Mouse (Mus musculus) CH12.LX (cell line): ENCODE measurements around the gene Col8a1. TPM values are rescaled to one million over a fixed set of nuclear protein-coding genes. Genes with fewer than 3 reads are reported as not detected.

Source experiments
- DNase-seq: peaks from one replicate; pipeline ENCODE4 v3.0.0-alpha.2; 2013; ENCODE audit errors: extremely low read depth
- H3K27ac ChIP-seq: 2 replicates; pipeline ENCODE4 v1.5.1; 2012; ENCODE audit warnings: low read depth, mild to moderate bottlenecking, control low read depth, moderate library complexity; ENCODE audit not compliant: insufficient read depth
- H3K27me3 ChIP-seq: replicated peaks from 2 replicates; pipeline ENCODE3; 2012; ENCODE audit warnings: inconsistent platforms
- H3K36me3 ChIP-seq, 2 experiments: replicated peaks in 1 of 2; 2 replicates each; pipeline versions ENCODE3 to v1.6.1; 2012; ENCODE audit warnings: inconsistent platforms in 1 of 2, low read length in 1 of 2, mild to moderate bottlenecking in 1 of 2, mixed read lengths in 1 of 2, moderate library complexity in 1 of 2; ENCODE audit not compliant: control insufficient read depth in 1 of 2, insufficient read depth in 1 of 2
- H3K4me1 ChIP-seq, 2 experiments: 2 replicates each; pipeline ENCODE4 v1.6.1; 2012; ENCODE audit warnings: inconsistent platforms in 1 of 2, moderate library complexity in 1 of 2; ENCODE audit not compliant: insufficient read depth in 2 of 2, control insufficient read depth in 1 of 2
- H3K4me2 ChIP-seq: 2 replicates; pipeline ENCODE4 v1.6.1; 2012; ENCODE audit warnings: low read depth, mild to moderate bottlenecking, control low read depth; ENCODE audit not compliant: poor library complexity, insufficient read depth, severe bottlenecking
- H3K4me3 ChIP-seq, 3 experiments: fragments of 150-350 bp in 1 of 3; sonication (generic) in 1 of 3; replicated peaks in 1 of 3; 2 replicates each; pipeline versions ENCODE3 to v1.5.1; 2011 to 2012; ENCODE audit warnings: low read depth in 2 of 3, low read length in 2 of 3, mild to moderate bottlenecking in 2 of 3, moderate library complexity in 2 of 3, control low read depth in 1 of 3, improper control_type of control experiment in 1 of 3, inconsistent platforms in 1 of 3, mixed read lengths in 1 of 3; ENCODE audit not compliant: poor library complexity in 1 of 3
- H3K79me2 ChIP-seq: replicated peaks from 2 replicates; pipeline ENCODE4 v1.6.1; 2012; ENCODE audit warnings: mild to moderate bottlenecking, moderate library complexity; ENCODE audit not compliant: control insufficient read depth, poor library complexity, insufficient read depth, severe bottlenecking; ENCODE audit errors: extremely low read depth
- H3K9ac ChIP-seq: 2 replicates; pipeline ENCODE4 v1.6.1; 2012; ENCODE audit warnings: low read depth, mild to moderate bottlenecking, control low read depth, moderate library complexity; ENCODE audit not compliant: insufficient read depth
- H3K9me3 ChIP-seq: replicated peaks from 2 replicates; pipeline ENCODE3; 2012; ENCODE audit warnings: low read length, inconsistent platforms, mixed read lengths
- CHD1 ChIP-seq: IDR thresholded peaks from 2 replicates; pipeline ENCODE4 v1.6.1; 2012; ENCODE audit warnings: low read depth, low read length, improper control_type of control experiment, inconsistent platforms
- CTCF ChIP-seq, 2 experiments: IDR thresholded peaks in 1 of 2; conservative IDR thresholded peaks in 1 of 2; 2 replicates each; pipeline ENCODE4 v1.5.1; 2011 to 2012; ENCODE audit warnings: low read depth in 2 of 2, low read length in 2 of 2, improper control_type of control experiment in 1 of 2, inconsistent platforms in 1 of 2, mild to moderate bottlenecking in 1 of 2, moderate library complexity in 1 of 2
- E2F4 ChIP-seq: IDR thresholded peaks from 2 replicates; pipeline ENCODE4 v1.6.1; 2011; ENCODE audit warnings: low read depth, low read length, improper control_type of control experiment; ENCODE audit not compliant: insufficient replicate concordance
- EP300 ChIP-seq: IDR thresholded peaks from 2 replicates; pipeline ENCODE4 v1.6.1; 2011; ENCODE audit warnings: low read length, improper control_type of control experiment
- IRF4 ChIP-seq: IDR thresholded peaks from 2 replicates; pipeline ENCODE4 v1.6.1; 2014; ENCODE audit warnings: low read depth, mild to moderate bottlenecking, inconsistent platforms, low read length, improper control_type of control experiment
- JUN ChIP-seq: IDR thresholded peaks from 2 replicates; pipeline ENCODE4 v1.6.1; 2011; ENCODE audit warnings: low read depth, mild to moderate bottlenecking, low read length, improper control_type of control experiment, moderate library complexity; ENCODE audit not compliant: insufficient read depth
- MAFK ChIP-seq: IDR thresholded peaks from 2 replicates; pipeline ENCODE4 v1.6.1; 2011; ENCODE audit warnings: low read length, improper control_type of control experiment; ENCODE audit not compliant: insufficient replicate concordance
- MAX ChIP-seq: IDR thresholded peaks from 2 replicates; pipeline ENCODE4 v1.6.1; 2011; ENCODE audit warnings: low read length, improper control_type of control experiment
- MAZ ChIP-seq: IDR thresholded peaks from 2 replicates; pipeline ENCODE4 v1.6.1; 2012; ENCODE audit warnings: low read depth, mild to moderate bottlenecking, inconsistent platforms, low read length, improper control_type of control experiment, moderate library complexity
- NELFE ChIP-seq: IDR thresholded peaks from 2 replicates; pipeline ENCODE4 v1.6.1; 2011; ENCODE audit warnings: low read depth, low read length, improper control_type of control experiment
- NRF1 ChIP-seq: IDR thresholded peaks from 2 replicates; pipeline ENCODE4 v1.6.1; 2014; ENCODE audit warnings: low read depth, mild to moderate bottlenecking, inconsistent platforms, low read length, improper control_type of control experiment, moderate library complexity
- POLR2A ChIP-seq: IDR thresholded peaks from 2 replicates; pipeline ENCODE4 v1.6.1; 2011; ENCODE audit warnings: low read depth, mild to moderate bottlenecking, improper control_type of control experiment, low read length
- POLR2AphosphoS2 ChIP-seq: IDR thresholded peaks from 2 replicates; pipeline ENCODE4 v1.6.1; 2011; ENCODE audit warnings: low read depth, low read length, improper control_type of control experiment
- RAD21 ChIP-seq: IDR thresholded peaks from 2 replicates; pipeline ENCODE4 v1.6.1; 2011; ENCODE audit warnings: low read depth, mild to moderate bottlenecking, low read length, improper control_type of control experiment, moderate library complexity
- SIN3A ChIP-seq: IDR thresholded peaks from 2 replicates; pipeline ENCODE4 v1.6.1; 2012; ENCODE audit warnings: low read length, improper control_type of control experiment, inconsistent platforms
- SMC3 ChIP-seq: IDR thresholded peaks from 2 replicates; pipeline ENCODE4 v1.6.1; 2011; ENCODE audit warnings: low read depth, low read length, improper control_type of control experiment
- TBP ChIP-seq: conservative IDR thresholded peaks from 2 replicates; pipeline ENCODE4 v1.6.1; 2011; ENCODE audit warnings: low read depth, low read length, improper control_type of control experiment
- UBTF ChIP-seq: IDR thresholded peaks from 2 replicates; pipeline ENCODE4 v1.6.1; 2012; ENCODE audit warnings: low read depth, mild to moderate bottlenecking, inconsistent platforms, low read length, improper control_type of control experiment, moderate library complexity
- USF1 ChIP-seq: IDR thresholded peaks from 2 replicates; pipeline ENCODE4 v1.6.1; 2014; ENCODE audit warnings: low read depth, mild to moderate bottlenecking, inconsistent platforms, low read length, improper control_type of control experiment
- dilution Hi-C: fragments of 300-500 bp; cut with MboI; formaldehyde crosslinking; loops from 2 replicates; pipeline ENCODE4 v1.14.3; 2020; ENCODE audit warnings: low sequenced_read_pairs; ENCODE audit not compliant: extremely low pct_unique_long_range_greater_than_20kb, extremely low pct_ligation_motif_present
- in situ Hi-C: fragments of 300-500 bp; cut with MboI; formaldehyde crosslinking; loops from 3 replicates; pipeline ENCODE4 v1.14.3; 2019; ENCODE audit warnings: low sequenced_read_pairs, low pct_ligation_motif_present, low pct_unique_long_range_greater_than_20kb, mixed read lengths
- polyA plus RNA-seq: library from polyadenylated mRNA; unstranded; fragments of >175 nt; gene quantifications from 2 replicates; pipeline ENCODE4 v1.2.1, GENCODE M21; 2012; ENCODE audit warnings: low read depth; ENCODE audit not compliant: insufficient read length
- total RNA-seq, 2 experiments: library from RNA; depleted of rRNA; stranded (reverse); fragments of 300-350 nt in 1 of 2; fragments of >200 nt in 1 of 2; gene quantifications; 2 replicates each; pipeline ENCODE4 v1.2.3; 2012 to 2014

Gene Col8a1
- total and polyA plus RNA-seq, 3 experiments: not detected

- dilution Hi-C loops (loop anchor here (25.0 kb wide), 1 partner anchor 364 kb away; the partner anchor contains the start of gene Tbc1d23), in situ Hi-C loops (loop anchor here (10.0 to 25.0 kb wide), 2 partner anchors 496 to 1036 kb away; partner anchors contain the start of gene E330017A01Rik)
- H3K9me3 ChIP-seq: no peaks in the 10 kb centered on the region
Measured at GRCm38 (mm10) chr16:57601031-57601430, 153.5 kb downstream of the Col8a1 start.

GRCm38 (mm10) chr16:57597295-57597957 is 157.1 kb downstream of the Col8a1 start:
- Histone ChIP-seq H3K9me3 (no peaks in the 10 kb centered on the region), H3K79me2 (peaks cover 20% of the 10 kb centered on the region), H3K4me2 (no peak overlapping the region), H3K9ac (no peak overlapping the region), H3K27ac (no peak overlapping the region), H3K36me3 (peaks cover 0 to 20% of the 10 kb centered on the region in 2 experiments), H3K4me3 (no peak overlapping the region), H3K27me3 (no peaks in the 10 kb centered on the region), H3K4me1 (peaks cover 0 to 12% of the 10 kb centered on the region in 2 experiments; a peak in 2 of 4 replicates)
- dilution Hi-C loops (no loop called here), in situ Hi-C loops (no loop called here)
- DNase-seq: no peak
- no peak for TF ChIP-seq TBP
- no peak for TF ChIP-seq CTCF (conservative IDR thresholded peaks at IDR 0.05 in 1 of 2, IDR thresholded peaks at IDR 0.05 in 1 of 2; ENCODE audit: low read depth in 2 of 2, low read length in 2 of 2)
- no peak for TF ChIP-seq JUN
- no peak for TF ChIP-seq SIN3A
- no peak for TF ChIP-seq EP300
- TF ChIP-seq IRF4: no peak
- no peak for TF ChIP-seq MAZ
- TF ChIP-seq POLR2AphosphoS2: no peak
- TF ChIP-seq NRF1: no peak
- no peak for TF ChIP-seq SMC3
- no peak for TF ChIP-seq POLR2A
- no peak for TF ChIP-seq USF1
- no peak for TF ChIP-seq MAX
- TF ChIP-seq UBTF: no peak
- TF ChIP-seq MAFK: no peak

More at GRCm38 (mm10) chr16:57601031-57601430, 153.5 kb downstream of the Col8a1 start:
- Histone ChIP-seq H3K27ac (no peak overlapping the region), H3K4me2 (no peak overlapping the region), H3K9ac (no peak overlapping the region), H3K4me1 (peaks cover 5 to 35% of the 10 kb centered on the region in 2 experiments), H3K4me3 (no peak overlapping the region), H3K36me3 (peaks cover 0 to 21% of the 10 kb centered on the region in 2 experiments), H3K27me3 (no peaks in the 10 kb centered on the region), H3K79me2 (peaks cover 28% of the 10 kb centered on the region)
- no peak for DNase-seq
- TF ChIP-seq NRF1: no peak
- no peak for TF ChIP-seq E2F4
- no peak for TF ChIP-seq NELFE
- TF ChIP-seq EP300: no peak
- 0 out of 2 replicates have a peak, but pooled peaks have one; percentile 51 for TF ChIP-seq MAFK
- no peak for TF ChIP-seq CHD1
- no peak for TF ChIP-seq RAD21
